Mouse (Mus musculus) cerebellum, adult (tissue): ENCODE measurements around the gene N4bp2.

Experiments used
- ATAC-seq: cut with Nextera tagmentation; 2 replicates; pipeline ENCODE4 v1.9.2; 2017; ENCODE audit warnings: mild to moderate bottlenecking, moderate library complexity, mixed read lengths; ENCODE audit not compliant: insufficient number of reproducible peaks, low FRiP score, low TSS enrichment

The N4bp2 gene

GRCm38 (mm10) chr5:65826476-65826875 is 63.2 kb downstream of the N4bp2 start:
- no peak for ATAC-seq

GRCm38 (mm10) chr5:65827102-65827501 is 63.8 kb downstream of the N4bp2 start:
- no peak for ATAC-seq

- no peak for ATAC-seq
Observed at GRCm38 (mm10) chr5:65828261-65828660, 64.9 kb downstream of the N4bp2 start.

- ATAC-seq: no peak
Observed at GRCm38 (mm10) chr5:65829059-65829458, 65.7 kb downstream of the N4bp2 start.

GRCm38 (mm10) chr5:65831917-65832618 is 68.7 kb downstream of the N4bp2 start:
- no peak for ATAC-seq

GRCm38 (mm10) chr5:65833092-65833491 is 69.8 kb downstream of the N4bp2 start:
- no peak for ATAC-seq

- no peak for ATAC-seq
Observed at GRCm38 (mm10) chr5:65833766-65834498, 70.6 kb downstream of the N4bp2 start.

GRCm38 (mm10) chr5:65838053-65838452 is 74.7 kb downstream of the N4bp2 start:
- ATAC-seq: no peak

- ATAC-seq: no peak
Observed at GRCm38 (mm10) chr5:65842947-65843346, 79.6 kb downstream of the N4bp2 start.

- no peak for ATAC-seq
Observed at GRCm38 (mm10) chr5:65846534-65846933, 83.2 kb downstream of the N4bp2 start.

- ATAC-seq: no peak
Observed at GRCm38 (mm10) chr5:65846958-65847357, 83.6 kb downstream of the N4bp2 start.

GRCm38 (mm10) chr5:65847656-65848055 is 84.3 kb downstream of the N4bp2 start:
- ATAC-seq: no peak

GRCm38 (mm10) chr5:65850765-65851164 is 87.4 kb downstream of the N4bp2 start:
- ATAC-seq: no peak

GRCm38 (mm10) chr5:65854786-65855191 is 91.5 kb downstream of the N4bp2 start:
- no peak for ATAC-seq

GRCm38 (mm10) chr5:65855571-65855970 is 92.2 kb downstream of the N4bp2 start:
- ATAC-seq: no peak

- ATAC-seq: no peak
Observed at GRCm38 (mm10) chr5:65856591-65857411, 93.5 kb downstream of the N4bp2 start.

GRCm38 (mm10) chr5:65857935-65858334 is 94.6 kb downstream of the N4bp2 start:
- ATAC-seq: no peak

GRCm38 (mm10) chr5:65858355-65858754 is 95.0 kb downstream of the N4bp2 start:
- ATAC-seq: no peak

GRCm38 (mm10) chr5:65858898-65859297 is 95.6 kb downstream of the N4bp2 start:
- no peak for ATAC-seq

- ATAC-seq: no peak
Observed at GRCm38 (mm10) chr5:65859396-65859795, 96.1 kb downstream of the N4bp2 start.
